Mouse (Mus musculus) erythroblast, embryonic 14.5 days (primary cell): ENCODE data around the gene Shmt2.

Source experiments
- GATA1 ChIP-seq: IDR thresholded peaks from 2 replicates; pipeline ENCODE4 v1.6.1; 2012; ENCODE audit warnings: low read length, inconsistent platforms, mixed read lengths
- TAL1 ChIP-seq: IDR thresholded peaks from 3 replicates; pipeline ENCODE4 v1.6.1; 2012; ENCODE audit warnings: low read length, inconsistent platforms, mixed read lengths

DNA sequence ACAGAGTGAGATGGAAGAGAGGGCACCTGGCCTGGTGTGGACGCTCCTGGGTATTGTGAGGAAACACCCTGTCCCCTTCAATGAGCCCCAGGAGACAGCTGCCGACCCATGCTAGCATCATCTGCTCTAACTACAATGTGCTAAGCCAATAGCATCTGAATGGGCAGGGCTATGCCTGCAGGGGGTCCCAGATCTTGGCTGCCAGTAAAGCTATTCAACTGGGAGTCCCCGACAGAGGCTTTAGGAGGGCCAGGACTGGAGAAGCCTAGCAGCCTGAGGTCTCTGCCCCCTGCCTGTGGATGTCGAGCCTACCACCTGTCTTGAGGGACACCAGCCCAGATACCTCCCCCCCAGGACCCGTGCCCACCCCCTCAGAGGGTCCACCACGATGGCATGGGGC is 20.5 kb upstream of the Shmt2 start:
- TF ChIP-seq GATA1 (no peak), TAL1 (no peak)
